Mouse (Mus musculus) heart, embryonic 15.5 days (tissue): ENCODE measurements at regions not wholly inside any gene's neighbourhood (a gene's known extent, or its start where the extent isn't known, plus 50 kb on each side); places are given as distances from the start of the nearest gene placed in this dataset.
"Not testable (repeated sequence)": the region's sequence is repeated elsewhere in the genome, so short reads cannot be mapped to it uniquely, and the experiment has no call there.

Experiments used
- ATAC-seq: fragments of 200-750 bp; cut with Nextera tagmentation; replicated peaks from 2 replicates; pipeline ENCODE4 v1.8.0; 2017; ENCODE audit warnings: low read depth, moderate TSS enrichment; ENCODE audit not compliant: insufficient number of reproducible peaks, insufficient read depth, low FRiP score
- H3K27ac ChIP-seq: fragments of 300-500 bp; sonication (generic); 2 replicates; pipeline ENCODE4 v1.5.1; 2015; ENCODE audit warnings: mild to moderate bottlenecking, inconsistent platforms
- H3K27me3 ChIP-seq: fragments of 300-500 bp; sonication (generic); 2 replicates; pipeline ENCODE4 v1.6.1; 2015; ENCODE audit warnings: inconsistent platforms
- H3K36me3 ChIP-seq: fragments of 300-500 bp; sonication (generic); 2 replicates; pipeline ENCODE4 v1.6.1; 2015; ENCODE audit warnings: mild to moderate bottlenecking, inconsistent platforms
- H3K4me1 ChIP-seq: fragments of 300-500 bp; sonication (generic); replicated peaks from 2 replicates; pipeline ENCODE4 v1.6.1; 2015; ENCODE audit warnings: inconsistent platforms
- H3K4me2 ChIP-seq: fragments of 300-500 bp; sonication (generic); 2 replicates; pipeline ENCODE4 v1.6.1; 2015; ENCODE audit warnings: inconsistent platforms, mild to moderate bottlenecking, moderate library complexity
- H3K4me3 ChIP-seq: fragments of 300-500 bp; sonication (generic); 2 replicates; pipeline ENCODE4 v1.5.1; 2015; ENCODE audit warnings: mild to moderate bottlenecking, inconsistent platforms
- H3K9ac ChIP-seq: fragments of 300-500 bp; sonication (generic); 2 replicates; pipeline ENCODE4 v1.6.1; 2015; ENCODE audit warnings: mild to moderate bottlenecking, inconsistent platforms
- H3K9me3 ChIP-seq: fragments of 300-500 bp; sonication (generic); replicated peaks from 2 replicates; pipeline ENCODE4 v1.6.1; 2016; ENCODE audit warnings: inconsistent platforms
- WGBS: fragments of 180-500 bp; shearing (Covaris S2); methylation state at CpG from one replicate; pipeline ENCODE4 v1.1.7; 2015; ENCODE audit warnings: mixed read lengths; 5-methylcytosine and 5-hydroxymethylcytosine counted together

- no peaks in the 10 kb centered on the region for H3K27me3 ChIP-seq
- no peaks in the 10 kb centered on the region for H3K36me3 ChIP-seq
- WGBS: 49% methylated on average over 12 of the region's 12 CpGs
- no peaks in the 10 kb centered on the region for H3K9me3 ChIP-seq
- no peak overlapping the region for H3K4me3 ChIP-seq
- H3K4me2 ChIP-seq: no peak overlapping the region
- ATAC-seq: peak; percentile 50; the same call in 1 of the 2 replicates
- no peak overlapping the region for H3K9ac ChIP-seq
- H3K27ac ChIP-seq: no peak overlapping the region
- peaks cover 10% of the 10 kb centered on the region; the same call in 1 of the 2 replicates for H3K4me1 ChIP-seq
Observed at GRCm38 (mm10) chr14:73453164-73453563, 56.7 kb upstream of the Med4 start.

- H3K4me2 ChIP-seq: no peak overlapping the region
- no peaks in the 10 kb centered on the region for H3K27me3 ChIP-seq
- ATAC-seq: no peak
- H3K36me3 ChIP-seq: no peaks in the 10 kb centered on the region
- no peak overlapping the region for H3K27ac ChIP-seq
- WGBS: 80% methylated on average over 7 of the region's 7 CpGs
- no peaks in the 10 kb centered on the region for H3K9me3 ChIP-seq
- no peak overlapping the region for H3K4me3 ChIP-seq
- H3K9ac ChIP-seq: no peak overlapping the region
- peaks cover 10% of the 10 kb centered on the region; the same call in 1 of the 2 replicates for H3K4me1 ChIP-seq
Observed at GRCm38 (mm10) chr14:73452321-73453082, 57.3 kb upstream of the Med4 start.

- H3K4me1 ChIP-seq: peaks cover 10% of the 10 kb centered on the region; the same call in 1 of the 2 replicates
- 84% methylated on average over 9 of the region's 9 CpGs for WGBS
- H3K36me3 ChIP-seq: no peaks in the 10 kb centered on the region
Observed at GRCm38 (mm10) chr14:73451291-73452045, 58.4 kb upstream of the Med4 start.

GRCm38 (mm10) chr14:73449901-73450495 lies 59.8 kb upstream of the Med4 start:
- Histone ChIP-seq H3K36me3 (no peaks in the 10 kb centered on the region), H3K4me1 (peaks cover 10% of the 10 kb centered on the region; the same call in 1 of the 2 replicates), H3K27me3 (no peaks in the 10 kb centered on the region), H3K27ac (no peak overlapping the region), H3K4me2 (no peak overlapping the region), H3K4me3 (no peak overlapping the region), H3K9ac (no peak overlapping the region), H3K9me3 (no peaks in the 10 kb centered on the region)
- WGBS: 71% methylated on average over 6 of the region's 6 CpGs
- no peak for ATAC-seq

More at GRCm38 (mm10) chr14:73451291-73452045, 58.4 kb upstream of the Med4 start:
- ATAC-seq: no peak
- Histone ChIP-seq H3K27ac (no peak overlapping the region), H3K9me3 (no peaks in the 10 kb centered on the region), H3K4me2 (no peak overlapping the region), H3K9ac (no peak overlapping the region), H3K4me3 (no peak overlapping the region), H3K27me3 (no peaks in the 10 kb centered on the region)

GRCm38 (mm10) chr14:73449111-73449510 lies 60.7 kb upstream of the Med4 start:
- H3K4me2 ChIP-seq: no peak overlapping the region
- no peak overlapping the region for H3K4me3 ChIP-seq
- H3K27me3 ChIP-seq: no peaks in the 10 kb centered on the region
- no peak overlapping the region for H3K9ac ChIP-seq
- H3K4me1 ChIP-seq: peaks cover 10% of the 10 kb centered on the region; the same call in 1 of the 2 replicates
- no peaks in the 10 kb centered on the region for H3K9me3 ChIP-seq
- no peak for ATAC-seq
- no peak overlapping the region for H3K27ac ChIP-seq
- WGBS: 84% methylated on average over 10 of the region's 10 CpGs
- no peaks in the 10 kb centered on the region for H3K36me3 ChIP-seq

GRCm38 (mm10) chr14:73445508-73446256 lies 60.6 kb upstream of the Itm2b start:
- H3K27me3 ChIP-seq: no peaks in the 10 kb centered on the region
- H3K36me3 ChIP-seq: no peaks in the 10 kb centered on the region
- no peak overlapping the region for H3K27ac ChIP-seq
- WGBS: 70% methylated on average over 6 of the region's 6 CpGs
- H3K9ac ChIP-seq: no peak overlapping the region
- H3K9me3 ChIP-seq: no peaks in the 10 kb centered on the region
- no peak overlapping the region for H3K4me3 ChIP-seq
- ATAC-seq: no peak
- H3K4me2 ChIP-seq: no peak overlapping the region
- 0 out of 2 replicates have a peak, but pooled peaks cover 4% of the 10 kb centered on the region for H3K4me1 ChIP-seq

GRCm38 (mm10) chr14:73444733-73445132 lies 59.6 kb upstream of the Itm2b start:
- no peak overlapping the region for H3K4me3 ChIP-seq

GRCm38 (mm10) chr14:73441951-73442716 lies 57.0 kb upstream of the Itm2b start:
- H3K4me2 ChIP-seq: no peak overlapping the region
- H3K4me3 ChIP-seq: no peak overlapping the region
- no peaks in the 10 kb centered on the region for H3K9me3 ChIP-seq
- no peaks in the 10 kb centered on the region for H3K27me3 ChIP-seq
- 0 out of 2 replicates have a peak, but pooled peaks cover 2% of the 10 kb centered on the region for H3K4me1 ChIP-seq
- no peak overlapping the region for H3K27ac ChIP-seq
- 65% methylated on average over 7 of the region's 7 CpGs for WGBS
- no peak for ATAC-seq
- no peak overlapping the region for H3K9ac ChIP-seq
- H3K36me3 ChIP-seq: no peaks in the 10 kb centered on the region

More at GRCm38 (mm10) chr14:73444733-73445132, 59.6 kb upstream of the Itm2b start:
- ATAC-seq: no peak
- Histone ChIP-seq H3K36me3 (no peaks in the 10 kb centered on the region), H3K27me3 (no peaks in the 10 kb centered on the region), H3K9me3 (no peaks in the 10 kb centered on the region), H3K9ac (no peak overlapping the region), H3K4me1 (0 out of 2 replicates have a peak, but pooled peaks cover 2% of the 10 kb centered on the region), H3K27ac (no peak overlapping the region), H3K4me2 (no peak overlapping the region)
- WGBS: 51% methylated on average over 3 of the region's 3 CpGs

- H3K4me1 ChIP-seq, H3K9me3 ChIP-seq, H3K27me3 ChIP-seq, H3K4me2 ChIP-seq, H3K4me3 ChIP-seq, ATAC-seq, H3K9ac ChIP-seq, H3K36me3 ChIP-seq, H3K27ac ChIP-seq: not testable (repeated sequence)
- WGBS: 94% methylated on average over 1 of the region's 1 CpGs
Observed at GRCm38 (mm10) chr14:73441206-73441950, 56.3 kb upstream of the Itm2b start.

GRCm38 (mm10) chr14:73439802-73440309 lies 54.8 kb upstream of the Itm2b start:
- H3K9ac ChIP-seq: no peak overlapping the region
- no peaks in the 10 kb centered on the region for H3K36me3 ChIP-seq
- 0 out of 2 replicates have a peak, but pooled peaks cover 2% of the 10 kb centered on the region for H3K4me1 ChIP-seq
- 82% methylated on average over 3 of the region's 3 CpGs for WGBS
- H3K9me3 ChIP-seq: no peaks in the 10 kb centered on the region
- no peak overlapping the region for H3K4me2 ChIP-seq
- no peaks in the 10 kb centered on the region for H3K27me3 ChIP-seq
- H3K27ac ChIP-seq: no peak overlapping the region
- H3K4me3 ChIP-seq: no peak overlapping the region
- no peak for ATAC-seq
